Mouse (Mus musculus) limb, embryonic 12.5 days (tissue): ENCODE results near the gene Mthfr. TPM values are rescaled to one million over a fixed set of nuclear protein-coding genes. Genes with fewer than 3 reads are reported as not detected.

Experiments
- ATAC-seq: fragments of 200-750 bp; cut with Nextera tagmentation; 2 replicates; pipeline ENCODE4 v1.8.0; 2017; ENCODE audit warnings: low read depth, moderate TSS enrichment; ENCODE audit not compliant: insufficient number of reproducible peaks, insufficient read depth, low FRiP score, low TSS enrichment
- H3K27ac ChIP-seq: fragments of 300-500 bp; sonication (generic); 2 replicates; pipeline ENCODE4 v1.5.1; 2016; ENCODE audit warnings: mild to moderate bottlenecking, moderate library complexity
- H3K27me3 ChIP-seq: fragments of 300-500 bp; sonication (generic); 2 replicates; pipeline ENCODE4 v1.6.1; 2016; ENCODE audit warnings: mild to moderate bottlenecking, moderate library complexity
- H3K36me3 ChIP-seq: fragments of 300-500 bp; sonication (generic); 2 replicates; pipeline ENCODE4 v1.6.1; 2016; ENCODE audit warnings: mild to moderate bottlenecking, moderate library complexity
- H3K4me1 ChIP-seq: fragments of 300-500 bp; sonication (generic); replicated peaks from 2 replicates; pipeline ENCODE4 v1.6.1; 2016
- H3K4me2 ChIP-seq: fragments of 300-500 bp; sonication (generic); 2 replicates; pipeline ENCODE4 v1.6.1; 2016; ENCODE audit warnings: mild to moderate bottlenecking, moderate library complexity
- H3K4me3 ChIP-seq: fragments of 300-500 bp; sonication (generic); replicated peaks from 2 replicates; pipeline ENCODE4 v1.5.1; 2016; ENCODE audit warnings: mild to moderate bottlenecking
- H3K9ac ChIP-seq: fragments of 300-500 bp; sonication (generic); replicated peaks from 2 replicates; pipeline ENCODE4 v1.6.1; 2016; ENCODE audit warnings: mild to moderate bottlenecking, moderate library complexity
- H3K9me3 ChIP-seq: fragments of 300-500 bp; sonication (generic); 2 replicates; pipeline ENCODE4 v1.6.1; 2016; ENCODE audit warnings: mild to moderate bottlenecking, moderate library complexity
- WGBS: fragments of 180-500 bp; shearing (Covaris S2); methylation state at CpG from one replicate; pipeline ENCODE4 v1.1.7; 2016; 5-methylcytosine and 5-hydroxymethylcytosine counted together
- polyA plus RNA-seq: library from polyadenylated mRNA; unstranded; fragments of >200 nt; fragmentation: Nextera tagmentation; extraction: Ambion mirVana; gene quantifications from 2 replicates; pipeline ENCODE4 v1.2.1, GENCODE M21; 2016

The Mthfr gene
- polyA plus RNA-seq, 1 experiment from 2014 or later = 27.3 TPM

- Histone ChIP-seq H3K4me1 (peaks cover 38% of the 10 kb centered on the region), H3K9ac (no peak overlapping the region), H3K4me2 (no peak overlapping the region), H3K4me3 (no peak overlapping the region), H3K27me3 (no peaks in the 10 kb centered on the region), H3K9me3 (no peaks in the 10 kb centered on the region), H3K36me3 (peaks cover 28% of the 10 kb centered on the region; the same call in 1 of the 2 replicates), H3K27ac (no peak overlapping the region)
- no peak for ATAC-seq
- 52% methylated on average over 12 of the region's 12 CpGs for WGBS
Observed at GRCm38 (mm10) chr4:148082257-148083044, 43.6 kb downstream of the Mthfr start.

- peaks cover 43% of the 10 kb centered on the region for H3K4me1 ChIP-seq
- H3K36me3 ChIP-seq = peaks cover 28% of the 10 kb centered on the region; the same call in 1 of the 2 replicates
- no peaks in the 10 kb centered on the region for H3K27me3 ChIP-seq
- no peaks in the 10 kb centered on the region for H3K9me3 ChIP-seq
- WGBS = 48% methylated on average over 21 of the region's 21 CpGs
- peak overlapping the region; percentile 53; the same call in 1 of the 2 replicates for H3K27ac ChIP-seq
- H3K9ac ChIP-seq = peak overlapping the region; percentile 5; the same call in 1 of the 2 replicates
- H3K4me2 ChIP-seq = no peak overlapping the region
- H3K4me3 ChIP-seq = no peak overlapping the region
- ATAC-seq = 0 out of 2 replicates have a peak, but pooled peaks have one; percentile 12
Observed at GRCm38 (mm10) chr4:148083176-148083899, 44.5 kb downstream of the Mthfr start.

GRCm38 (mm10) chr4:148084261-148084714, 45.4 kb downstream of the Mthfr start:
- Histone ChIP-seq H3K4me3 (no peak overlapping the region), H3K9ac (0 out of 2 replicates have a peak overlapping the region, but pooled peaks have one; percentile 5), H3K4me2 (no peak overlapping the region), H3K27ac (no peak overlapping the region), H3K9me3 (no peaks in the 10 kb centered on the region), H3K36me3 (peaks cover 28% of the 10 kb centered on the region; the same call in 1 of the 2 replicates), H3K27me3 (no peaks in the 10 kb centered on the region), H3K4me1 (peaks cover 43% of the 10 kb centered on the region)
- no peak for ATAC-seq
- WGBS = 10% methylated on average over 8 of the region's 8 CpGs

GRCm38 (mm10) chr4:148085131-148085906, 46.4 kb downstream of the Mthfr start:
- H3K27ac ChIP-seq = no peak overlapping the region
- no peak for ATAC-seq
- no peak overlapping the region for H3K4me3 ChIP-seq
- H3K9ac ChIP-seq = no peak overlapping the region
- peaks cover 18% of the 10 kb centered on the region; the same call in 1 of the 2 replicates for H3K36me3 ChIP-seq
- H3K4me2 ChIP-seq = no peak overlapping the region
- no peaks in the 10 kb centered on the region for H3K9me3 ChIP-seq
- 53% methylated on average over 10 of the region's 10 CpGs for WGBS
- H3K4me1 ChIP-seq = peaks cover 43% of the 10 kb centered on the region
- H3K27me3 ChIP-seq = no peaks in the 10 kb centered on the region

GRCm38 (mm10) chr4:148085907-148086305, 47.0 kb downstream of the Mthfr start:
- ATAC-seq = no peak
- H3K4me2 ChIP-seq = no peak overlapping the region
- peaks cover 43% of the 10 kb centered on the region for H3K4me1 ChIP-seq
- no peaks in the 10 kb centered on the region for H3K27me3 ChIP-seq
- H3K9me3 ChIP-seq = no peaks in the 10 kb centered on the region
- no peak overlapping the region for H3K4me3 ChIP-seq
- no peak overlapping the region for H3K9ac ChIP-seq
- peaks cover 12% of the 10 kb centered on the region; the same call in 1 of the 2 replicates for H3K36me3 ChIP-seq
- WGBS = 80% methylated on average over 3 of the region's 3 CpGs
- no peak overlapping the region for H3K27ac ChIP-seq

- Histone ChIP-seq H3K4me1 (peaks cover 43% of the 10 kb centered on the region), H3K27ac (no peak overlapping the region), H3K9ac (peak overlapping the region; percentile 79), H3K27me3 (no peaks in the 10 kb centered on the region), H3K36me3 (0 out of 2 replicates have a peak, but pooled peaks cover 6% of the 10 kb centered on the region), H3K4me2 (peak overlapping the region; percentile 82), H3K9me3 (no peaks in the 10 kb centered on the region), H3K4me3 (peak overlapping the region; percentile 72)
- WGBS = 5% methylated on average over 30 of the region's 30 CpGs
- ATAC-seq = peak; percentile 57; the same call in 1 of the 2 replicates
Observed at GRCm38 (mm10) chr4:148087091-148087906, 48.4 kb downstream of the Mthfr start.

- H3K9me3 ChIP-seq = no peaks in the 10 kb centered on the region
- peak within 1 kb of the TSS; percentile 82 for H3K4me2 ChIP-seq
- ATAC-seq = peak; percentile 77
- H3K4me1 ChIP-seq = peaks cover 39% of the 10 kb centered on the region
- 0 out of 2 replicates have a peak, but pooled peaks cover 6% of the 10 kb centered on the region for H3K36me3 ChIP-seq
- H3K9ac ChIP-seq = peak within 1 kb of the TSS; percentile 79
- peak within 1 kb of the TSS; percentile 72 for H3K4me3 ChIP-seq
- H3K27ac ChIP-seq = no peak within 1 kb of the TSS
- WGBS = 6% methylated on average over 34 of the region's 34 CpGs
- H3K27me3 ChIP-seq = no peaks in the 10 kb centered on the region
Observed at GRCm38 (mm10) chr4:148087907-148088527, 49.1 kb downstream of the Mthfr start, which contains the start of gene Agtrap. TSS of gene Agtrap (minus strand) at chr4:148088031.

GRCm38 (mm10) chr4:148089166-148089565, 50.3 kb downstream of the Mthfr start:
- Histone ChIP-seq H3K4me3 (no peak overlapping the region), H3K9me3 (no peaks in the 10 kb centered on the region), H3K9ac (no peak overlapping the region), H3K27me3 (no peaks in the 10 kb centered on the region), H3K4me1 (peaks cover 27% of the 10 kb centered on the region), H3K27ac (no peak overlapping the region), H3K36me3 (no peaks in the 10 kb centered on the region), H3K4me2 (no peak overlapping the region)
- no peak for ATAC-seq
- 58% methylated on average over 4 of the region's 4 CpGs for WGBS

- Histone ChIP-seq H3K27me3 (no peaks in the 10 kb centered on the region), H3K4me3 (no peak overlapping the region), H3K9ac (no peak overlapping the region), H3K27ac (no peak overlapping the region), H3K36me3 (no peaks in the 10 kb centered on the region), H3K9me3 (no peaks in the 10 kb centered on the region), H3K4me1 (peaks cover 14% of the 10 kb centered on the region), H3K4me2 (no peak overlapping the region)
- WGBS = 88% methylated on average over 1 of the region's 1 CpGs
- no peak for ATAC-seq
Observed at GRCm38 (mm10) chr4:148091181-148091580, 52.3 kb downstream of the Mthfr start.
